Mouse (Mus musculus) ES-Bruce4 (cell line): ENCODE data around the gene Tenm1. TPM values are rescaled to one million over a fixed set of nuclear protein-coding genes. Genes with fewer than 3 reads are reported as not detected.

Experiments used
- H3K27ac ChIP-seq: 2 replicates; pipeline ENCODE4 v1.5.1; 2012; ENCODE audit warnings: low read length, inconsistent platforms; ENCODE audit not compliant: insufficient read depth
- H3K27me3 ChIP-seq: 2 replicates; pipeline ENCODE4 v1.6.1; 2012; ENCODE audit warnings: mild to moderate bottlenecking, low read length, inconsistent platforms; ENCODE audit not compliant: control insufficient read depth, poor library complexity, insufficient read depth, severe bottlenecking
- H3K36me3 ChIP-seq: 2 replicates; pipeline ENCODE4 v1.6.1; 2012; ENCODE audit warnings: inconsistent platforms, mild to moderate bottlenecking, low read length, moderate library complexity; ENCODE audit not compliant: control insufficient read depth, poor library complexity, insufficient read depth, severe bottlenecking
- H3K4me1 ChIP-seq: one replicate; pipeline ENCODE4 v1.8.1; 2011; ENCODE audit warnings: low read length; ENCODE audit not compliant: control insufficient read depth, insufficient read depth
- H3K4me3 ChIP-seq: 2 replicates; pipeline ENCODE4 v1.5.1; 2011; ENCODE audit warnings: low read depth, mild to moderate bottlenecking, low read length
- H3K9ac ChIP-seq: 2 replicates; pipeline ENCODE4 v1.6.1; 2012; ENCODE audit warnings: low read depth, mild to moderate bottlenecking, inconsistent platforms; ENCODE audit not compliant: poor library complexity, severe bottlenecking
- H3K9me3 ChIP-seq: replicated peaks from 2 replicates; pipeline ENCODE4 v1.6.1; 2012; ENCODE audit warnings: mild to moderate bottlenecking, low read length, inconsistent platforms; ENCODE audit not compliant: control insufficient read depth, poor library complexity, insufficient read depth, severe bottlenecking
- CTCF ChIP-seq: IDR thresholded peaks from one replicate; pipeline ENCODE4 v1.8.1; 2011; ENCODE audit warnings: low read depth, low read length
- EP300 ChIP-seq: IDR thresholded peaks from 2 replicates; pipeline ENCODE4 v1.6.1; 2011; ENCODE audit warnings: low read depth, low read length; ENCODE audit not compliant: insufficient read depth
- POLR2A ChIP-seq: IDR thresholded peaks from one replicate; pipeline ENCODE4 v1.8.1; 2011; ENCODE audit warnings: low read length; ENCODE audit not compliant: insufficient read depth
- polyA plus RNA-seq: library from polyadenylated mRNA; stranded (reverse); fragments of >200 nt; gene quantifications from 2 replicates; pipeline ENCODE4 v1.2.4, GENCODE M21; 2011; ENCODE audit warnings: low read depth; ENCODE audit not compliant: missing spikeins, insufficient read depth, insufficient read length

The Tenm1 gene
- polyA plus RNA-seq, 1 experiment, result 0.57 TPM

GRCm38 (mm10) chrX:42781566-42781965 lies 647.4 kb downstream of the Tenm1 start:
- Histone ChIP-seq H3K9ac (no peak overlapping the region), H3K4me3 (no peak overlapping the region), H3K27me3 (no peaks in the 10 kb centered on the region), H3K4me1 (no peaks in the 10 kb centered on the region), H3K36me3 (no peaks in the 10 kb centered on the region), H3K27ac (no peak overlapping the region), H3K9me3 (no peaks in the 10 kb centered on the region)
- no peak for TF ChIP-seq EP300
- no peak for TF ChIP-seq POLR2A
- no peak for TF ChIP-seq CTCF

- Histone ChIP-seq H3K27ac (no peak overlapping the region), H3K4me1 (no peaks in the 10 kb centered on the region), H3K4me3 (no peak overlapping the region), H3K9ac (no peak overlapping the region), H3K9me3 (no peaks in the 10 kb centered on the region), H3K36me3 (no peaks in the 10 kb centered on the region), H3K27me3 (no peaks in the 10 kb centered on the region)
- TF ChIP-seq EP300, result no peak
- TF ChIP-seq POLR2A, result no peak
- TF ChIP-seq CTCF, result no peak
These were observed 710.7 kb downstream of the Tenm1 start for GRCm38 (mm10) chrX:42718078-42718785.

- no peaks in the 10 kb centered on the region for H3K36me3 ChIP-seq
- no peaks in the 10 kb centered on the region for H3K9me3 ChIP-seq
- no peaks in the 10 kb centered on the region for H3K27me3 ChIP-seq
- H3K4me1 ChIP-seq, result no peaks in the 10 kb centered on the region
- H3K9ac ChIP-seq, result no peak overlapping the region
- no peak for TF ChIP-seq CTCF
- no peak for TF ChIP-seq POLR2A
- no peak for TF ChIP-seq EP300
- no peak overlapping the region for H3K27ac ChIP-seq
- H3K4me3 ChIP-seq, result no peak overlapping the region
These were observed 728.6 kb downstream of the Tenm1 start for GRCm38 (mm10) chrX:42700291-42700690.

- TF ChIP-seq POLR2A, result no peak
- no peak for TF ChIP-seq CTCF
- TF ChIP-seq EP300, result no peak
- H3K4me3 ChIP-seq, result no peak overlapping the region
- H3K27ac ChIP-seq, result no peak overlapping the region
- no peak overlapping the region for H3K9ac ChIP-seq
- no peaks in the 10 kb centered on the region for H3K4me1 ChIP-seq
- no peaks in the 10 kb centered on the region for H3K9me3 ChIP-seq
- H3K36me3 ChIP-seq, result no peaks in the 10 kb centered on the region
- no peaks in the 10 kb centered on the region for H3K27me3 ChIP-seq
These were observed 781.8 kb downstream of the Tenm1 start for GRCm38 (mm10) chrX:42647131-42647530.

- no peak overlapping the region for H3K27ac ChIP-seq
- H3K4me3 ChIP-seq, result no peak overlapping the region
- TF ChIP-seq CTCF (no peak), EP300 (no peak), POLR2A (no peak)
- no peaks in the 10 kb centered on the region for H3K36me3 ChIP-seq
- no peaks in the 10 kb centered on the region for H3K27me3 ChIP-seq
- H3K9ac ChIP-seq, result no peak overlapping the region
- H3K4me1 ChIP-seq, result no peaks in the 10 kb centered on the region
- H3K9me3 ChIP-seq, result no peaks in the 10 kb centered on the region
These were observed 848.4 kb downstream of the Tenm1 start for GRCm38 (mm10) chrX:42580521-42580920.

- H3K4me1 ChIP-seq, result no peaks in the 10 kb centered on the region
- TF ChIP-seq EP300, result no peak
- no peak for TF ChIP-seq CTCF
- no peak for TF ChIP-seq POLR2A
- no peak overlapping the region for H3K9ac ChIP-seq
- no peaks in the 10 kb centered on the region for H3K27me3 ChIP-seq
- H3K36me3 ChIP-seq, result no peaks in the 10 kb centered on the region
- no peak overlapping the region for H3K4me3 ChIP-seq
- H3K9me3 ChIP-seq, result no peaks in the 10 kb centered on the region
- H3K27ac ChIP-seq, result no peak overlapping the region
These were observed 870.2 kb downstream of the Tenm1 start for GRCm38 (mm10) chrX:42558683-42559082.
